Mouse (Mus musculus) retina, postnatal 1 day (tissue): Measurements from ENCODE around the gene Trim43c.
"Not testable (repeated sequence)": the region's sequence is repeated elsewhere in the genome, so short reads cannot be mapped to it uniquely, and the experiment has no call there.

Source experiments
- DNase-seq: peaks from one replicate; pipeline ENCODE4 v3.0.0-alpha.2; 2012

The Trim43c gene

GRCm38 (mm10) chr9:88838864-88839263, at the start of gene Trim43c:
Gene Trim43c, plus strand, starts transcription at chr9:88839164.
- not testable (repeated sequence) for DNase-seq

DNA sequence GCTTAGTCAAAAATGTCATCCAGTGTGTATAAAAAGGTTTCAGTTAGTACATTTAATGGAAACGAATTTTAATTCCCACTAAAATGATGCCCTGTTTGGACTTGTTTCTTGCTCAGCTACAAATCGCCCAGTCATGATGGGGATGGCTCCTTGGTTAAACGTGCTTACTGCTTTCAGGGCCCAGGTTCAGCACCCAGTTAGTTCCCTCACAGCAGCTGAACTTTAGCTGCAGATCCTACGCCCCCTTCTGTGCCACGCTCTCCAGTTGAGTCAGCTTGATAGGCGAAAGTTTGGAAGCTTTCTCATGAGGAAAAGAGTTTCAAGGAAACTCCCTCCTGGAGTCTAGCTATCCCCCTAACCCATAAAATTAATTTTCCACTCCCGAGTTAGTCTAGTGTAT, 14.1 kb downstream of the Trim43c start:
- DNase-seq: not testable (repeated sequence)

- DNase-seq: peak; percentile 95
These were observed 19.9 kb downstream of the Trim43c start for GRCm38 (mm10) chr9:88858566-88859492.
